Mouse (Mus musculus) liver, embryonic 15.5 days (tissue): ENCODE data around the gene Lin37. TPM values are rescaled to one million over a fixed set of nuclear protein-coding genes. Genes with fewer than 3 reads are reported as not detected.

Source experiments
- ATAC-seq: fragments of 200-750 bp; cut with Nextera tagmentation; 2 replicates; pipeline ENCODE4 v1.8.0; 2017; ENCODE audit warnings: moderate number of reproducible peaks, mild to moderate bottlenecking, moderate library complexity; ENCODE audit not compliant: insufficient read depth
- H3K27ac ChIP-seq: fragments of 300-500 bp; sonication (generic); replicated peaks from 2 replicates; pipeline ENCODE4 v1.5.1; 2015; ENCODE audit warnings: mild to moderate bottlenecking, inconsistent platforms
- H3K27me3 ChIP-seq: fragments of 300-500 bp; sonication (generic); 2 replicates; pipeline ENCODE4 v1.6.1; 2015; ENCODE audit warnings: mild to moderate bottlenecking, inconsistent platforms
- H3K36me3 ChIP-seq: fragments of 300-500 bp; sonication (generic); replicated peaks from 2 replicates; pipeline ENCODE4 v1.6.1; 2015; ENCODE audit warnings: moderate library complexity, mild to moderate bottlenecking, inconsistent platforms
- H3K4me1 ChIP-seq: fragments of 300-500 bp; sonication (generic); replicated peaks from 2 replicates; pipeline ENCODE4 v1.6.1; 2015; ENCODE audit warnings: inconsistent platforms
- H3K4me2 ChIP-seq: fragments of 300-500 bp; sonication (generic); 2 replicates; pipeline ENCODE4 v1.6.1; 2015; ENCODE audit warnings: moderate library complexity, mild to moderate bottlenecking, inconsistent platforms
- H3K4me3 ChIP-seq: fragments of 300-500 bp; sonication (generic); replicated peaks from 2 replicates; pipeline ENCODE4 v1.5.1; 2015; ENCODE audit warnings: mild to moderate bottlenecking, inconsistent platforms
- H3K9ac ChIP-seq: fragments of 300-500 bp; sonication (generic); 2 replicates; pipeline ENCODE4 v1.6.1; 2015; ENCODE audit warnings: moderate library complexity, mild to moderate bottlenecking, inconsistent platforms
- H3K9me3 ChIP-seq: fragments of 300-500 bp; sonication (generic); replicated peaks from 2 replicates; pipeline ENCODE4 v1.6.1; 2016; ENCODE audit warnings: inconsistent platforms
- WGBS: fragments of 180-500 bp; shearing (Covaris S2); methylation state at CpG from one replicate; pipeline ENCODE4 v1.1.7; 2015; ENCODE audit warnings: mixed read lengths; ENCODE audit not compliant: insufficient replicate concordance; 5-methylcytosine and 5-hydroxymethylcytosine counted together
- polyA plus RNA-seq: library from polyadenylated mRNA; unstranded; fragments of >200 nt; fragmentation: Nextera tagmentation; extraction: Ambion mirVana; gene quantifications from 2 replicates; pipeline ENCODE4 v1.2.1, GENCODE M21; 2015

Gene Lin37
- polyA plus RNA-seq, 1 experiment from 2014 or later: 26.1 TPM

DNA sequence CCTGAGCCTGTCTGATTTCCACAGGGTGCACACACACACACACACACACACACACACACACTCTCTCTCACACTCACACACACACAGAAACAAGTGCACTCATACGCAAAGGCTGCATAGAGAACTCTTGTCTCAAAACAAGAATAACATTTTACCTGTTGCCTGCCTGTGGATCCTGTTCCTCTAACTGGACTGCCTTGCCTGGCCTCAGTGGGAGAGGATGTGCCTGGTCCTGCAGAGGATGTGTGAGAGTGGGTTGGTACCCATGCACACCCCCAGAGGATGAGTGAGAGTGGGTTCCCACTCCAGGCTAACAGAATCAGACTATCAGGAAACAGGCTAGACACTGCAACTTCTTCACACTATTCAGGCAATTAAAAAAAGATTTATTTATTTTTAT is 9.0 kb downstream of the Lin37 start:
- H3K27ac ChIP-seq: no peak overlapping the region
- no peak for ATAC-seq
- H3K4me1 ChIP-seq: peaks cover 25% of the 10 kb centered on the region
- H3K4me3 ChIP-seq: no peak overlapping the region
- no peaks in the 10 kb centered on the region for H3K27me3 ChIP-seq
- no peak overlapping the region for H3K9ac ChIP-seq
- H3K9me3 ChIP-seq: no peaks in the 10 kb centered on the region
- peaks cover 34% of the 10 kb centered on the region for H3K36me3 ChIP-seq
- WGBS: 79% methylated on average over 1 of the region's 1 CpGs
- no peak overlapping the region for H3K4me2 ChIP-seq

DNA sequence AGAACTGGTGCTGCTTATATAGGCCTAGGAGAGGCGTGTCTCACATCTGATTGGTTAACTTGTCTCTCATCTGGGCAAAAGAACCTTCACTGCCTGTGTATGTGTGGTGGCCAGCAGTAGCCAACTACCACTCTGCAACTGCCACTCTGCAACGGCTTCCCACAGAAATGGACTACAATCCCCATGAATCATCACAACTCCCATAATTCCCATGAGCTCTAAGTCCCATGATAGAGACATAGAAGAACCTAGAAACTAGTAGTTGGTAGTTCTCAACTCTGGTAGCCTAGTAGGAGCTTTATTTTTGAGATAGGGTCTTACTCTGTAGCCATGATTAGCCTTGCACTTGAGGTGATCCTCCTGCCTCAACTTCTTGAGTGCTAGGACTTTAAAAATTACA is 9.8 kb downstream of the Lin37 start:
- no peaks in the 10 kb centered on the region for H3K27me3 ChIP-seq
- WGBS: 61% methylated on average over 2 of the region's 2 CpGs
- no peak overlapping the region for H3K9ac ChIP-seq
- H3K4me2 ChIP-seq: no peak overlapping the region
- ATAC-seq: no peak
- no peak overlapping the region for H3K27ac ChIP-seq
- H3K4me1 ChIP-seq: peaks cover 25% of the 10 kb centered on the region
- H3K4me3 ChIP-seq: no peak overlapping the region
- H3K36me3 ChIP-seq: peaks cover 30% of the 10 kb centered on the region
- no peaks in the 10 kb centered on the region for H3K9me3 ChIP-seq

DNA sequence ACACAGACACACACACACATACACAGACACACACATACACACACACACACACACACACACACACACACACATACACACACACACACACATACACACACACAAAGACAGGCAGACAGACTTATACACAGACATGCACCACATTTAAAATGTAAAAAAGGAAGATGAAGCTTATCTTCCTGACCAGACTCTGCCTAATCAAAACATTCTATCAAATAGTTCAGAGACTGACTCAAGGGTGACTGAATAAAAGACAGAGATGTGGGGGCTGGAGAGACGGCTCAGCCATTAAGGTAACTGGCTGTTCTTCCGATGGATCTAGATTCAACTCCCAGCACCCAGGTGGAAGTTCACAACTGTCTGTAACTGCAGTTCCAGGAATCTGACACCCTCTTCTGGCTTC is 15.3 kb downstream of the Lin37 start:
- peaks cover 27% of the 10 kb centered on the region for H3K36me3 ChIP-seq
- H3K27me3 ChIP-seq: no peaks in the 10 kb centered on the region
- no peak overlapping the region for H3K27ac ChIP-seq
- no peak overlapping the region for H3K9ac ChIP-seq
- 0 out of 2 replicates have a peak, but pooled peaks cover 12% of the 10 kb centered on the region for H3K4me1 ChIP-seq
- no peaks in the 10 kb centered on the region for H3K9me3 ChIP-seq
- WGBS: 26% methylated on average over 2 of the region's 2 CpGs
- no peak overlapping the region for H3K4me3 ChIP-seq
- peak; percentile 23; the same call in 1 of the 2 replicates for ATAC-seq
- H3K4me2 ChIP-seq: no peak overlapping the region

DNA sequence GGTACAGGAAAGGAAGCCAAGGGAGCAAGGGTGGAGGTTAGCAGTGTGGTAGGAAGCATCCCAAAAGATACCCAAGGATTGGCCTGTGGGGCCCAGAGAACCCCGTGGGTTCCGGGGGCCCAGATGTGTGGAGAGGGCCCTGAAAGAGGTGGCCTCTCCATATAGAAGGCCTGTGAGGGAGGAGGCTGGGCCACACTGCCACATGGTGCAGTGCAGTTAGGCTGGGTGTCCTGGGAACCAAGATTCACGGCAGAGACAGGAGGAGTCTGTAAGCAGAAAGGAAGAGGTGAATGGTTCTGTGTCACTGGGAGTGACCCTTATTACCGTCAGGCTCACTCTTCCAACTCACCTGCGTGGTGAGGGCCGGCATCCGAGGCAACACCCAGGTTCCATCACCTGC is 19.1 kb downstream of the Lin37 start:
- Histone ChIP-seq H3K27me3 (no peaks in the 10 kb centered on the region), H3K36me3 (peaks cover 11% of the 10 kb centered on the region; the same call in 1 of the 2 replicates), H3K27ac (no peak overlapping the region), H3K4me2 (no peak overlapping the region), H3K4me1 (peaks cover 16% of the 10 kb centered on the region), H3K9ac (no peak overlapping the region), H3K9me3 (no peaks in the 10 kb centered on the region), H3K4me3 (no peak overlapping the region)
- WGBS: 79% methylated on average over 7 of the region's 7 CpGs
- ATAC-seq: no peak

DNA sequence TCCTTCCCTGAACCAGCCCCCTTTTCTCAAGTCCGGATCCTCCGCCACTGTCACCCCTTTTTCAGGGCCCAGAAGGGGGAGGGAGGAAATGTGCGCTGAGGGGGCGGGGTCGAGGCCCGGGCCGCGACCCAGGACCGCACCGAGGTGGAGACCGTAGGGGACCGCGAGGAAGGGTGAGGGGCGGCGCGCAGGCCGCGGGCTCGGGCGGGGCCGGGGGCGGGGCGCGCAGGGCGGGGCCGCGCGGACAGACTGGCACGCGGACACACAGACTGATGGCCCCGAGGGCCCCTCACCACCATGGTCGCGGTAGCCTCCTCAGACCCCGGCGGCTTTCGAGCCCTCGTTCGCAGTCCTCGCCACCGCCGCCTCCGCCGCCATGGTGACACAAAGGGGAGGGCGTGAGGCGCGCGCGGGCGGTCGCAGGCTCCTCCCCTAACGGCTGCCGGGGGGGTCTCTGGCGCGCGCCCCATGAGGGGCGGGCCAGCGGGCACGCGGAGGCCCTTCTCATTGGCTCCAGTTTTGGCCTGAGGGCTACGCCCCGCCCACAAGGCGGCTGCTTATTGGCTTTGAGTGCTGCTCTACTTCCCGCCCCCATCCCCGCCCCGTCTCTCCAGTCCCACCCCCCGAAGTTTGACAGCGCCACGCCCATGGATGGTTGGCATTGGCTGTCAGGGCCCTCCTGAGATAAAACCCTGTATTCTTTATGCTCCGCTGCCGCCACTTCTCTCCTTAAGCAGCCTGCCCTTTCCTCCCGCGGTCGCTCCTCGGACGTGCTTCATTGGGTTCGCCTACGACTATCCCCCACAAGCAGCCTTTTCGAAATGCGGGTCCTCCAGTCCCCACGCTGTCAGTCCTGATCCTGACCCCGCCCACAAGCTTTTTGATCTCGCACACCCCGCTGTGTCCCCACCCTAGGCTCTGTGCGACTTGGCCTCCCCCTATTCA is 24.7 kb downstream of the Lin37 start, which contains the start of gene Arhgap33:
Arhgap33 (minus strand) TSS at position 428 of the 945 bp plus-strand sequence.
- H3K4me1 ChIP-seq: peaks cover 41% of the 10 kb centered on the region
- H3K9me3 ChIP-seq: no peaks in the 10 kb centered on the region
- WGBS: under 1% methylated on average over 84 of the region's 84 CpGs
- H3K36me3 ChIP-seq: peaks cover 18% of the 10 kb centered on the region
- H3K27me3 ChIP-seq: peaks cover 7% of the 10 kb centered on the region; the same call in 1 of the 2 replicates
- H3K4me3 ChIP-seq: peak within 1 kb of the TSS; percentile 84
- peak within 1 kb of the TSS; percentile 85 for H3K27ac ChIP-seq
- peak; percentile 95 for ATAC-seq
- H3K9ac ChIP-seq: peak within 1 kb of the TSS; percentile 79
- H3K4me2 ChIP-seq: peak within 1 kb of the TSS; percentile 99

DNA sequence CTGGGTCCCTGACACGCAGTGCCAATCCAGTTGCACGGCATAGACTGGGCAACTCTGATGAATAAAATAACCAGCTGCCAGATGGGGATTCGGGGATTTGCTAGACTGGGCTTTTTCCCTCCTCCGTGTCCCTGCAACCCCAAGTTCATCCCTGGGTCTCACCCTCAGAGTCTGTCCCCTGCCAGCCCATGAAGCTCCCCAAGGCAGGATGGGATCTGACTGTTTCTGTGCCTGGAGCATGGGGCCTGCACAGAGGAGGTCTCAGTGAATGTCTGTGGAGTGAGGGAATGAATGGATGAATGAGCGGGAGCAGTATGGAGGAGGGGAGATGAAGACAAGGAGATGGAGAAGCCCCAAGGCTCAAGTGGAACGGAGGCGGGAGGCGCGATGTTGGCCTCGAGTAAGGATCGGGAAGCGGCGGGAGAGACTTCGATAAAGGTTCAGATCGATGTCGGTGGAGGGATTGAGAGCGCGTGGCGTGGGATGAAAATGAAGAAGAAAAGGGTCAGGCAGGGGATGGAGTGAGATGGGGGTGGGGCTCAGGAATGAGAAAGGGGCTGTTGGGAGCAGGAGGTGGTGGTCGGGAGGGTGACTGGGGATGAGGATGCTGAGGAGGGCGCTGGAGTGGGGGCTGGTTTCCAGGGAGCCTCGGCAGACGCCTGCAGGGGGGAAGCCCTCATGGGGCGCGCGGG is 25.6 kb downstream of the Lin37 start:
- peak overlapping the region; percentile 99 for H3K4me2 ChIP-seq
- H3K4me1 ChIP-seq: peaks cover 41% of the 10 kb centered on the region
- H3K36me3 ChIP-seq: peaks cover 26% of the 10 kb centered on the region
- H3K27me3 ChIP-seq: peaks cover 7% of the 10 kb centered on the region; the same call in 1 of the 2 replicates
- peak overlapping the region; percentile 85 for H3K27ac ChIP-seq
- WGBS: 17% methylated on average over 26 of the region's 26 CpGs
- H3K9me3 ChIP-seq: no peaks in the 10 kb centered on the region
- ATAC-seq: no peak
- H3K4me3 ChIP-seq: peak overlapping the region; percentile 84
- H3K9ac ChIP-seq: peak overlapping the region; percentile 79

DNA sequence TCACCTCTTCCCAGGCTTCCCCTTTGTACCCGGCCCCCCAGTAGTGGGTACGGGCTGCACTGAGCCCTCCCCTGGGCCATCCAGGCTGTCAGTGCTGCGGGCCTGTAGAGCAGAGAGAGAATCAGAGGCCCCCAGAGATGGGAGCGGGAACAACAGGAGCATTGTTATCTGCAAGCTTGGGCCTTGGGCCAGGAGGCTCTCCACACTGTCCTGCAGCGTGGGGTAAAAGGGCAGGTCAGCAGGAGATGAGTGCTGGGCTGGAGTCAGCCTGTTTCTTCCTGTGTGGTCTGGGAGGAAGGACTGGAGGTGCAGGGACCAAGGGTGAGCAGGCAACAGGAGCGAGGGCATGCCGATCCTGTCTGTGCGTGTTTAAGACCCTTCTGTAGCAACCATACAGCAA is 26.7 kb downstream of the Lin37 start:
- Histone ChIP-seq H3K4me3 (no peak overlapping the region), H3K27ac (no peak overlapping the region), H3K9me3 (no peaks in the 10 kb centered on the region), H3K9ac (no peak overlapping the region), H3K36me3 (peaks cover 38% of the 10 kb centered on the region), H3K4me1 (peaks cover 41% of the 10 kb centered on the region), H3K4me2 (no peak overlapping the region), H3K27me3 (peaks cover 7% of the 10 kb centered on the region; the same call in 1 of the 2 replicates)
- ATAC-seq: no peak
- WGBS: 69% methylated on average over 8 of the region's 8 CpGs

DNA sequence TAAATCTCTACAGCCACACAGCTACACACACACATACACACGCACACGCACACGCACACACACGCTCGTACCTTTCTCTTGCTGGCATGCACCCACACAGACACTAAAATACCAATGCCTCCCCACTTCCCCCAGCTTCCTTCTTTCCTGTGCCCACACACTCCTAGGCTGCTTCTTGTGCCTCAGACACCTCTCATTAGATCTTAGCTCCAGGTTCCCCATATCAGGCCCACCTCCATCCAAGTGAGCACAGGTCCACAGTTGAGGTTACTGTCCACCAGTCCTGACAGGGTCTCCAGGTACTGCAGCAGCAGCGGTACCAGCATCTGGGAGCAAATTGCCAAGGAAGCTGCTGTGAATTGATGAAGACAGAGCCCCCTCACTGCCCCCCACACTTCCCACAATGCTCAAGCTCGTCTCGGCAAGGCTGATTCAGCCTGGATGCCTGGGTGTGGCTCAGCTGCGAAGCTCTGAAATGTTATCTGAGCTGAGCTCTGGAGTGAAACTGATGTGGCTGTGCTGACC is 28.3 kb downstream of the Lin37 start:
- H3K9me3 ChIP-seq: no peaks in the 10 kb centered on the region
- H3K9ac ChIP-seq: no peak overlapping the region
- WGBS: 79% methylated on average over 9 of the region's 9 CpGs
- H3K4me3 ChIP-seq: no peak overlapping the region
- no peak overlapping the region for H3K4me2 ChIP-seq
- H3K27me3 ChIP-seq: peaks cover 7% of the 10 kb centered on the region; the same call in 1 of the 2 replicates
- no peak overlapping the region for H3K27ac ChIP-seq
- H3K36me3 ChIP-seq: peaks cover 50% of the 10 kb centered on the region
- no peak for ATAC-seq
- peaks cover 41% of the 10 kb centered on the region for H3K4me1 ChIP-seq

DNA sequence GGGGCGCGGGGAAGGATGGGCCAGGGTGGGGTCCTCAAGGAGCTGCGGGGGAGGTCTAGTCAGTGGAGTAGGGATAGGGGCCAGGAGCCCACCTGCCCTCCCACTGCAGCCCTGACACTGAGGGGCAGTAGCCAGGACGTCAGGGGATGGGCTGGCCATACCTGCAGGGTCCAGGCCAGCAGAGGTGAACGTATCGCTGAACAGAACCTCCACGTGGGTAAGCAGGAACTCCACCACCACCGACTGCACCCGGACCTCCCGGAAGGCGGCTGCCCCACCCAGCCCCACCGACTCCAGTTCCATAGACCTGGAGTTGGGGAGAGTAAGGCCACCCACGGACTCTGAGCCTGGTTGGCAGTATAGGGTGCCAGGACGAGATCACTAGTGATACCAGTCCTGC is 32.7 kb downstream of the Lin37 start:
- Histone ChIP-seq H3K4me3 (no peak overlapping the region), H3K36me3 (peaks cover 65% of the 10 kb centered on the region), H3K9me3 (no peaks in the 10 kb centered on the region), H3K9ac (no peak overlapping the region), H3K4me2 (no peak overlapping the region), H3K27me3 (no peaks in the 10 kb centered on the region), H3K27ac (no peak overlapping the region), H3K4me1 (peaks cover 4% of the 10 kb centered on the region; the same call in 1 of the 2 replicates)
- 76% methylated on average over 14 of the region's 14 CpGs for WGBS
- ATAC-seq: no peak

DNA sequence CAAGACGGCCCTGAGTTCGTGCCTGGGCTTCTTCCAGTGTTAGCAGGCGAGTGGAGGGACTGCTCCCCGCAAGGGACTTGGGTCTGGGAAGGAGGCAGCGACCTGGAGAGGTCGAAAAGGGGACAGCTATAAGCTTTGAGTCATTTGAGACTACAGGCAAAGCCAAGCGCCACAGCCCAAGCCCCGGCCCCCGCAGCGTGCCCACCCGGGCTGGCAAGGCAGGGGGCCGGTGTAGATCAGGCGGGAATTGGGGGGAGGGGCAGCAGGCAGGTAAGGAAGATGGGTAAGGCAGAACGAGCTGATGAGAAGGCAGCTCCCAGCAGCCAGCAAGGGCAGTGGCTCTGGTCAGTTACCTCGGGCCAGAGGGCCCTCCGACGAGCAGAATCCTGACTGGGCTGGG is 33.2 kb downstream of the Lin37 start:
- Histone ChIP-seq H3K4me3 (no peak overlapping the region), H3K9ac (no peak overlapping the region), H3K9me3 (no peaks in the 10 kb centered on the region), H3K36me3 (peaks cover 61% of the 10 kb centered on the region), H3K4me1 (no peaks in the 10 kb centered on the region), H3K27me3 (no peaks in the 10 kb centered on the region), H3K27ac (no peak overlapping the region), H3K4me2 (no peak overlapping the region)
- WGBS: 67% methylated on average over 17 of the region's 17 CpGs
- ATAC-seq: no peak

DNA sequence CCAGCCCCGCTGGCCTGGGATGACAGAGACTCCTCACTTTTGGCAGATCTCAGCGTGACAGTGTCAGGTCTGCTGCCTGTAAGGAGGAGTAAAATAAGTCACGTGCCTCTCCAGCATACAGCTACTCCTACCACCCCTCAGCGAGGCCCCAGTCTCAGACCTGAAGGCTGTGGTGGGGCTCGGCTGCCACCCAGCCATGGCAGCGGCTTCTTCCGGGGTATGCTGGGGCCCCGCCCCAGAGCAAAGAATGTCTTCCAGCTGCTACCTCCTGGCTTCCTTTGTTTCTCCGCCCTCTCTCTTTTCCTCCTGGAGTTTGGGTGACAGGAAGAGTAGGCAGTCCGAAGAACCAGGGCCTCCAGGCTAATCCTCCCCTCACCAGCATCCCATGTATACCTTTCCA is 33.7 kb downstream of the Lin37 start:
- ATAC-seq: no peak
- H3K4me3 ChIP-seq: no peak overlapping the region

More for the DNA sequence above, 33.7 kb downstream of the Lin37 start:
- H3K4me1 ChIP-seq: no peaks in the 10 kb centered on the region
- WGBS: 56% methylated on average over 10 of the region's 10 CpGs
- peaks cover 61% of the 10 kb centered on the region for H3K36me3 ChIP-seq
- no peaks in the 10 kb centered on the region for H3K27me3 ChIP-seq
- no peak overlapping the region for H3K27ac ChIP-seq
- H3K9ac ChIP-seq: no peak overlapping the region
- H3K4me2 ChIP-seq: no peak overlapping the region
- no peaks in the 10 kb centered on the region for H3K9me3 ChIP-seq
